Mouse (Mus musculus): ENCODE results near the gene Ppp1ca.

Ppp1ca gene

GRCm38 (mm10) chr19:4183689-4184088, 8.2 kb upstream of the Ppp1ca start:
- in situ Hi-C loops (cut with MboI; ENCODE audit: low sequenced_read_pairs) = no loop called here

GRCm38 (mm10) chr19:4184976-4185975, 6.6 kb upstream of the Ppp1ca start:
- in situ Hi-C loops (cut with MboI; ENCODE audit: low sequenced_read_pairs) = no loop called here

DNA sequence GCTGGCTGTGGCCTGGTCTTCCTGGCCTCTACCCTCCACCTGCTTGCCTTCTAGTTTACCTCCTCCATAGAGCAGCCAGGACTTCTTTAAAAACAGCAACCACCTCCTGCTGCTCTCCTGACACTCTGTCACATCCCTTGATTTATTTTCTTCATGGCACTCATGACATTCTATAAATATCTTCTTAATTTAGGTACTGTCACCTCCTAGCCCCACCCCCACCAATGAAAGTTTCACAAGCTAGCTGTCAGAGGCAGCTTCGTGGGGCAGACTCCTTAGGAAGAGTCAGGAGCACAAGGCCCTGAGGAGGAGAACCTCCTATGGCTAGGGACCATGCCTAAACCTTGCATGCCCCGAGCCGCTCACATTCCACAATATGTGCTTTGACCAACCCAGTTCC, 4.6 kb upstream of the Ppp1ca start:
- in situ Hi-C loops (cut with MboI; ENCODE audit: low sequenced_read_pairs) = no loop called here

- in situ Hi-C loops (cut with MboI; ENCODE audit: low sequenced_read_pairs) = no loop called here
These were observed 2.7 kb upstream of the Ppp1ca start for GRCm38 (mm10) chr19:4189051-4189620.

- in situ Hi-C loops (cut with MboI; ENCODE audit: low sequenced_read_pairs) = no loop called here
These were observed 982 bp upstream of the Ppp1ca start, which contains the start of gene Tbc1d10c for GRCm38 (mm10) chr19:4190831-4191334. Tbc1d10c (minus strand) TSS chr19:4191284.

DNA sequence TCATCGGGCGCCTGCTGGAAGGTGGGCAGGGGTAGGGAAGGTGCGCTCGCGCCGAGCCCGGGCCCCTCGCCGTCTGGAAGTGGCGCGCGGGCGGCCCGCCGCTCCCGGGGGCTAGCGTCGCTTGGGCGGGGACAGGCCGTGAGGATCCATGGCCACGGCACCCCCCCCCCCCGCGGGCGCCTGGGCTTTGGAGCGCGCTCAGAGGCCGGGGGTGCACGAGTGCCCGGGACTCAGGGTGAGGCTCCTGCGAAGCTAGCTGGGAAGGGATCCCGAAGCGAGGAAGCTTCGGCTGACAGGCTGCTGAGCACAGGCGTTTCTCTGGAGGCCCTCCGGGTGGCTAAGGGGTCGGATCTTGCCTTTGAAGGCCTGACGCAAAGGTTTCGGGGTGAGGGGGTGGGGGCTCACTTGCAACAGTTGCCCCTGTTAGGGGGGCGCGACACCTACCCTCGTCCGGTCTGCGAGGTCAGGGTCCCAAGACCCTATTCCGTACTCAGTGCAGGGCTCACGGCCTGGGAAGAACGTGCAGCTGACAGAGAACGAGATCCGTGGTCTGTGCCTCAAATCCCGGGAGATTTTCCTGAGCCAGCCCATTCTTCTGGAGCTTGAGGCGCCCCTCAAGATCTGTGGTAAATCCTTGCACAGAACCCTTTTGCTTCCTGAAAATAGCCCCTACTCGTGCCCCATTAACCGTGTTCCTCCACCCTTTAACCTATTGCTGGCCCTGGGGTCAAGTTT, 553 bp downstream of the Ppp1ca start:
- in situ Hi-C loops (cut with MboI; ENCODE audit: low sequenced_read_pairs) = no loop called here

- in situ Hi-C loops (cut with MboI; ENCODE audit: low sequenced_read_pairs) = no loop called here
These were observed 1.3 kb downstream of the Ppp1ca start for GRCm38 (mm10) chr19:4193129-4193528.

DNA sequence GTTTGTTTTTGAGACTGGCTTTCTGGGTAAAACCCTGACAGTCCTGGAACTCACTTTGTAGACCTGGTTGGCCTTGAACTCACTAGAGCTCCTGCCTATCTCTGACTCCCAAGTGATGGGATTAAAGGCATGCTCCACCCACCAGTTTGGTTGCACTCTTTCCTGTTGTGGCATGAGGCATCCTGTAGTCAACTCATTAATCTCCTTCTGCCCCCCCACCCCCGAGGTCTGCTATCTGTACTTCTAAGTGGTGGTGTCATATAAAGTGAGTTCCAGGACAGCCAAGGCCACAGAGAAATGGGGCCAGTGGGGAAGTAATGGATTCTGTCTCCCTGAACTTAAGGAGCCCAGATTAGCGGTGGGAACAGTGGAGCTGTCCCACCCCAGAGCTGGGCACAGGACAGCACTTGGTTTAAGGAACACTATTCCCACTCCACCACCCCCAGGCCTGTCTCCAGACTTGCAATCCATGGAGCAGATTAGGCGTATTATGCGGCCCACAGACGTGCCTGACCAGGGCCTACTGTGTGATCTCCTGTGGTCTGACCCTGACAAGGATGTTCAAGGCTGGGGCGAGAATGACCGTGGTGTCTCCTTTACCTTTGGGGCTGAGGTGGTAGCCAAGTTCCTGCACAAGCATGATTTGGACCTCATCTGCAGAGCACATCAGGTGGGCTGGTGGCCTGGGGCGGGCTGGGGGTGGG, 2.3 kb downstream of the Ppp1ca start:
- in situ Hi-C loops (cut with MboI; ENCODE audit: low sequenced_read_pairs) = no loop called here

GRCm38 (mm10) chr19:4194776-4195650, 3.1 kb downstream of the Ppp1ca start:
- in situ Hi-C loops (cut with MboI; ENCODE audit: low sequenced_read_pairs) = no loop called here

DNA sequence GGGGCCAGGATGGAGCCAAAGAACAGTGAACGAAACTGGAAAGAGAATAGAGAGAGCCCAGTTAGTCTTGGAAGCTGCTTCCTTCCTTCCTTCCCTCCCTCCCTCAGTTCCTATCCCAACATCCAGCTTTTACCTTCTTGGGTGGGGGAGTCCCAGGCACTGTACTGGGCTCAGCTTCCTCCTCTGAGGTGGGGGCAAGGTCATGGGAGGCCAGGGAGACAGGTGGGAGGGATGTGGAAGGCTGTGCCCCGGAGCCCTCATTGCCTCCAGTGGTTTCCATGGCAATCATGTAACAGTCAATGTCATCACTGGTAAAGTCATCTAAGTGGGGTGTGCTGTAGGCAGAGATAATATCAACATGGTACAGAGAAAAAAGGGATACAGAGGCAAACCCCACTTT, 4.2 kb downstream of the Ppp1ca start:
- in situ Hi-C loops (cut with MboI; ENCODE audit: low sequenced_read_pairs) = no loop called here

GRCm38 (mm10) chr19:4196548-4196947, 4.7 kb downstream of the Ppp1ca start:
- in situ Hi-C loops (cut with MboI; ENCODE audit: low sequenced_read_pairs) = no loop called here

DNA sequence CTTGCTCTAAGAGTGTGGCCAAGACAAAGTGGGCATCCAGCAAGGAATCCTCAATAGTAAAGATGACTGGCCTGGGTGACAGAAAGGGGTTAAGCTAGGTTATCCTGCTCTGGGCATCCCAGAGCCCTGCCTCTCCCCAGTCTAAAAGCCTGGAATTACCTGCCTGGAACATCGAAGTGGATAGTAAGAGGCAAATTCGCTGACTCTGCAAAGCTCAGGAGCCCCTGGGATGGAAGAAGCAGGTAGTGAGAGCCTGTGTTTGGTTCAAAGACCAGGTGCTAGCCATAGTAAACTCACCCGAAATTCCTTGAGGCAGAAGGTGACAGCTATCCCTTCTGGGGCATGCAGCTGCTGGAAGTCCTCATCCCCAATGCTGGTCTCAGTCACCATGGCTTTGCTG, 5.3 kb downstream of the Ppp1ca start:
- in situ Hi-C loops (cut with MboI; ENCODE audit: low sequenced_read_pairs) = no loop called here

DNA sequence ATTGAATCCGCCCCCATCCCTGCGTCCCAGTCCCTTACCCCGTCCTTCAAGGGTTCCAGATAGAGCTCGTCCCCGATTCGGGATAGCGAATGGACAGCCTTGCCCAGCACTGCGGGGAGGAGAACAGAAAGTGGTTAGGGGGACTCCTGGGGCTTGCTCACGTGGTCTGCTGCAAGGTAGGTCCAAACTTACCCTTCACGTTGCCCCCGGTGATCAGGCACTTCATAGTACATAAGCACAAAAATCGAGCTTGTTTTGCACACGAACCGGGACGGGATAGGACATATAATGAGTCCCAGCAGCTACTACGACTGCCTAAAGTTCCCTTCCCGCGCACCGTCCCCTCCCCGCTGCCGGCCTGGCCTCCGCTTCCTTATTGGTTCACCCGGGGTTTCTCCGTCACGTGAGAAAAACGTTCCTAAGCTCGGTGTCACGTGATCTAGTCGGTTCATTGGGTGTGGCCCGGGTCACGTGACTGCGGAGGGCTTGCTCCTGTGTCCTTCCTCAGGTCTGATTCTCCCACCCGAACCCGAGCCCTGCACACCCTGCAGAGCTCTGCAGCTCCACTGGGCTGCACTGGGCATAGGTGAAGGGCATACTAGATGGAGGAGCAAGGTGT, 9.5 kb downstream of the Ppp1ca start, which contains the start of gene Rad9a:
Rad9a (minus strand) TSS at position 372 of the 619 bp plus-strand sequence.
- in situ Hi-C loops (cut with MboI; ENCODE audit: low sequenced_read_pairs) = no loop called here

- in situ Hi-C loops (cut with MboI; ENCODE audit: low sequenced_read_pairs) = no loop called here
These were observed 10.3 kb downstream of the Ppp1ca start for GRCm38 (mm10) chr19:4202149-4202548.

DNA sequence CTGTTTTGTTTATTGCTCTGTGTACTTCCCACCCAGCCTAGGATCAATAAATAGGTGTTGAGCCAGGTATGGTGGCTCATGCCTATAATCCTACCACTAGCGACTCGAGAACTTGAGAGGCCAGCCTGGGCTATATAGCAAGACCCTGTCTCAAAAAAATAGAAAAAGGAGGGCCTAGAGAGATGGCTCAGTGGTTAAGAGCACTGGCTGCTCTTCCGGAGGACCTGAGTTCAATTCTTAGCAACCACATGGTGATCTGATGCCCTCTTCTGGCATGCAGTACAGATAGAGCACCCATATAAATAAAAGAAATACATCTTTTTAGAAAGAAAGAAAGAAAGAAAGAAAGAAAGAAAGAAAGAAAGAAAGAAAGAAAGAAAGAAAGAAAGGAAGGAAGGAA, 11.3 kb downstream of the Ppp1ca start:
- in situ Hi-C loops (cut with MboI; ENCODE audit: low sequenced_read_pairs) = no loop called here

GRCm38 (mm10) chr19:4203604-4204326, 11.9 kb downstream of the Ppp1ca start:
- in situ Hi-C loops (cut with MboI; ENCODE audit: low sequenced_read_pairs) = no loop called here

GRCm38 (mm10) chr19:4204889-4205288, 13.0 kb downstream of the Ppp1ca start:
- in situ Hi-C loops (cut with MboI; ENCODE audit: low sequenced_read_pairs) = no loop called here

GRCm38 (mm10) chr19:4206971-4207370, 15.1 kb downstream of the Ppp1ca start:
- in situ Hi-C loops (cut with MboI; ENCODE audit: low sequenced_read_pairs) = no loop called here
